Mouse (Mus musculus) layer of hippocampus, adult 8-10 months (tissue): ENCODE data around the gene Cdrt4. TPM values are rescaled to one million over a fixed set of nuclear protein-coding genes. Genes with fewer than 3 reads are reported as not detected.
A peak's percentile ranks its signal among the peaks of the same experiment; 100 is the strongest.

ENCODE experiments used
- DNase-seq, 2 experiments: peaks; one replicate each; pipeline ENCODE4 v3.0.0; 2022; ENCODE audit warnings: low spot score in 2 of 2
- total RNA-seq, 4 experiments: library from RNA; stranded (reverse); gene quantifications; 2 replicates each; pipeline ENCODE4 v1.2.4; 2022

Gene Cdrt4
- total RNA-seq, 4 experiments from 2014 or later: 0.66 TPM; not detected in 3

DNA sequence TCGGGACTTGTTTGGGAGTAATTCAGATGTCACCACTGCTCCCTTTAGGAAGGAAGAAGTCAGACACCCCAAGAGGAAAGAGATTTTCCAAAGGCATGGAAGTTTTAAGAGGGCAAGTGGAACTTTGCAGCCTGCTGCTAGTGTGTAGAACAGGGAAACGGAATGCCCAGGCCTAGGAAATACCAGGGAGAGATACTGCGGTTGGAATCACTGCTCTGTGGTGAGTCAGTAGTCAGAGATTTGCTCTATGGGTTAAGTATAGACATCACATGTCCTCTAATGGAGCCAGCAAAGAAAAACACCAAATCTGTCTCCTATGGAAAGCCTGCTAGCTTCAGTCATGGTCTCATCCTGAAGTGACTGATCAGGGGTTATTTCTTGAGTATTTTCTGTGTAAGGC is 10.8 kb upstream of the Cdrt4 start:
- no peak for DNase-seq

- DNase-seq: no peak
These were observed 7.5 kb upstream of the Cdrt4 start for GRCm38 (mm10) chr11:62943538-62943937.

DNA sequence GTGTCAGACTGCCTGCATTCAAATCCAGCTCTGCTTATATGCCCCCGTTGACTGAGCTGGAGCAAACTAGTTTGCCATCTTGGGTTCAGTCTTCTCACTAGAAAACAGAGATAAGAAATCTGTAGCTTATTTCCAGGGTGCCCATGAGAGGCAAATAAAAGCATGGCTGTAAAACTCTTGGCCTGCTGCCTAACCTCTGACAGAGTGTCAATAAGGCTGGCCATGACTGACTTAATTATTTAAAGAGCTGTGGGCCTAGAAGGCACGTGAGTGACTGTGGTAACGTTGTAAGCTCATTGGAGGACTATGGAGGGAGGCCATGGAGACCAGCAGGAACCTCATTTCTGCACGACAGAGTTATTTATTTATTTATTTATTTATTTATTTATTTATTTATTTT is 5.5 kb upstream of the Cdrt4 start:
- DNase-seq: no peak

- no peak for DNase-seq
These were observed 1.4 kb upstream of the Cdrt4 start for GRCm38 (mm10) chr11:62949548-62949947.

GRCm38 (mm10) chr11:62954766-62955165 is 3.8 kb downstream of the Cdrt4 start:
- no peak for DNase-seq

GRCm38 (mm10) chr11:62955186-62955585 is 4.2 kb downstream of the Cdrt4 start:
- DNase-seq: no peak

DNA sequence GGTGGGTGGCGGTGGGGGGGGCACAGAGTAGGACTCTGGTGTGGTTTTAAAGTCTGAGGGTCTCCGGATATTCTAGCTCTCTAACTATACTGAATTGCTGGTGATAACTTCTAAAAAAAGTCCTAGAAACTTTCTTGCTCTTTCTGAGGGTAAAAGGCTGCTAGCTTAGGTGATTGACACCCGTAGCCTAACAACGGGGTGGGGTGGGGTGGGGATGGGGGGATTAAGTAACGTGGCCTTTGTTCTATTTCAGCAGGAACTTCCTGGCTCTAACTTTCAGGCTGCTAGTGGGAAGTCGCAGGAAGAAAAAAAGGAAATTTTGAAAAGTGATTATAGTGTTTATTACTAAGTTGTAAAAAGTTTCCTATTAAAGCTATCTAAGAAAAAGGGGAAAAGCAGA is 4.8 kb downstream of the Cdrt4 start:
- no peak for DNase-seq

DNA sequence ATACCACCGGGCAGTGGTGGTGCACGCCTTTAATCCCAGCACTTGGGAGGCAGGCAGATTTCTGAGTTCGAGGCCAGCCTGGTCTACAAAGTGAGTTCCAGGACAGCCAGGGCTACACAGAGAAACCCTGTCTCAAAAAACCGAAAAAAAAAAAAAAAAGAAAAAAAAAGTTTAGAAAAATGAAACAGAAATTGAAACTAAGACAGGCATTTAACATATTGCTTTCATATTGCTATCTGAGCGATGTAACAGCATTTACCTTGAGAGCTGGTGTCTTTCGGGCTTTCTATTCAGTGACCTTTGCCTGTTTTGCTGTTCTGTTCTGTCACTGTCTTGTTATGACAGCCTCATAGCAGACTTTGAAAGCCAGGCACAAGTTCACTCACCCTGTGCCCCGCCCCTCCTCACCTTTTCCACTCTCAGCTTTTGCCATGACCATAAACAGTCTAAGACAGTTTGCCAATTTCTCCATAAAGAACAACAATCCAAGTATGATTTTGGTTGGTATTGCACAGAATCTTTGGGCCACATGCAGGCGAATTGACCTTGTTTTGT is 6.7 kb downstream of the Cdrt4 start:
- DNase-seq: no peak

GRCm38 (mm10) chr11:62963292-62963691 is 12.3 kb downstream of the Cdrt4 start:
- no peak for DNase-seq

- DNase-seq: no peak
These were observed 15.4 kb downstream of the Cdrt4 start for GRCm38 (mm10) chr11:62966424-62966764.

GRCm38 (mm10) chr11:62966765-62967633 is 16.0 kb downstream of the Cdrt4 start:
- peak; percentile 7 to 29 for DNase-seq

DNA sequence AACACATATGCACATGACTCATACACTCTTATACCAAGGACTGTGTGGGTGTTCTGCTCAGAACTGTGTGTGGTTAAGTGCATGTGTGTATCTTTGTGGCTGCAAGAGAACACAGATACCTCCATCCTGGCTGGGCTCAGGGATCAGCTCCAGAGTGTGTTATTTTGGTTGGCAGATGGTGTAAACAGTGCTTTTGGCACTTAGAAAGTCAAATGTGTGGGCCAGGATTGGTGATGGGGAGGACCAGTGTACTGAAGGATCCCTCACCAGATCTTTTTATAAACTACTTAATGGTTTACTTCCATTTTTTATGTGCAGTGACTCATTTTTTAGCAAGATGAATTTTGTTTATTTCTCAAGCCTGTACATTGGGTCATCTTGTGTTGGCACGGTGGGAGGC is 26.2 kb downstream of the Cdrt4 start:
- DNase-seq: no peak

- no peak for DNase-seq
These were observed 27.9 kb downstream of the Cdrt4 start for GRCm38 (mm10) chr11:62978886-62979285.

- DNase-seq: no peak
These were observed 30.7 kb downstream of the Cdrt4 start for GRCm38 (mm10) chr11:62981729-62982128.

- no peak for DNase-seq
These were observed 32.8 kb downstream of the Cdrt4 start for GRCm38 (mm10) chr11:62983793-62984192.

DNA sequence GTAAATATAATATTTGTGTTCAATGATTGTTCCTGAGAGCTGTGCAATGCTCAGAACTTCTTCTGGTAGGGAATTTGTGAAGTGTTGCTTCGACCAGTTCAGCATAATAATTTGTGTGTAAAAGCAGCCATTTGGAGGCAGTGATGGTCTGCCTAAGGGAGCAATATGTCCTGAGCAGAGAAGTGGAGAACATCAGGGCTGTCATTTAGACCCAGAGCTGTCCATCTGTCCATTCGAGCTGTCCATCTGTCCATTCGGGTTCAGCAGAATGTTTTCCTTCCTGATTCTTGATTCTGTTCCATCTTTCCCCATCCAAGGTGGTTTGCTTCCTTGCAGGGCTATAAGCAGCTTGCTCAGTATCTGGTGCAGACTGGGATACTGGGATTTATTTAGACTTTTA is 33.4 kb downstream of the Cdrt4 start:
- peak in 1 of 2 experiments; percentile 15 for DNase-seq

DNA sequence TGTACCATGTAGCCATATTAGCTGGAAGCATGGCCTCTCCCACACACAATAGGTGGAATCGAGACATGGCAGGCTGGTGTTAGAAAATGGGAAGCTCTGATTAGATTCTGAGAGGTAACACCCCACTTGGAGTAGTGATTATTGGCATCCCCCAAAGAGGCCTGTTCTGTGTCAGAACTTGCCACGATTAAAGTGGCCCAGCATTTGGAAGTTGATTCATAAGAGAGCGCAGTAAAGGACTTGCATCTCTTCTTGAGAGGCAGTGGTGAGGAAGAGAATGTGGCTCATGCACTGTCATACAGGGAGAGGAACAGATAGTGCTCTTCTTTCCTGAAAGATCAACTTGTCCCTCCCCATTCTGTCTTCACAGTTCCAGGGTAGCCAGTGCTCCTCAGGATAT is 34.1 kb downstream of the Cdrt4 start:
- DNase-seq: no peak

DNA sequence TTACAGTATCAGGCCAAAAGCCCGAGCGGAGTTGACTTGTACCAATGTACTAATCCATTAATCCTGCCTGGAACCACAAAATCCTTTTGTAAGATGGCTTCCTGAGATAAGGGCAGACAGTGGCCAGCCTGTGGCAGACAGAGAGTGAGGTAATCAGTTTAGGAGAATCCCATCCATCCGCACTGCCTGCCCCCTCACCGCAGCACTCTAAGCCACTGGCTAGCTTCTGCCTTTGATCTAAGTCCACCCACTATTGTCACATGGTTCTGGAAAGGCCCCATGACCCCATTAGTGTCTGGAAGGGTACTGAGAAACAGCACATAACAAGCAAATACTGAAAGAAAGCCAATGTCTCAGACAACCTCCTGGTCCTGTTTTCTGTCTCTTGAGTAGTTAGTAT is 35.6 kb downstream of the Cdrt4 start:
- no peak for DNase-seq

GRCm38 (mm10) chr11:62990150-62990685 is 39.2 kb downstream of the Cdrt4 start:
- no peak for DNase-seq

DNA sequence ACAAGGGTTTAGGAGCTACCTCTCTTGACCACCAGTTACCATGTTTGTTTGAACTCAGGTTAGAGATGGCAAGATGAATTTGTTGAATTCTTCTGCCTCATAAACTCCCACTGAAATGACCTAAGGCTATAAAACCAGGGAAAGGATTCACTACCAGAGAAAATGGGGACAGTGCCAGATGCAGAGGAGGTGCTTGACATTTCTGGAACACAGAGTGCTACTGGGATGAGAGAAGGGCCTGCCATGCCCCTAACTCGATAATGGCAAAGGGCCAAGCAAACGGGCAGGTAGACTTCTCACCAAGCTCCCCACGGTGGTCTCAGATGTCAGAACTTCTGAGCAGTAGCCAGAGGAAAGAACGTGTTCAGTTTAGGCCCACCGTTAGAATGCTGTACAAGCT is 39.8 kb downstream of the Cdrt4 start:
- DNase-seq: no peak

GRCm38 (mm10) chr11:62992545-62993242 is 41.7 kb downstream of the Cdrt4 start:
- no peak for DNase-seq

- DNase-seq: no peak
These were observed 44.2 kb downstream of the Cdrt4 start for GRCm38 (mm10) chr11:62995066-62995754.
